Mouse (Mus musculus): ENCODE measurements around the gene Fam102b. TPM values are rescaled to one million over a fixed set of nuclear protein-coding genes. Genes with fewer than 3 reads are reported as not detected.

Fam102b gene
- polyA plus RNA-seq, 1 experiment from 2014 or later = 16.5 TPM

DNA sequence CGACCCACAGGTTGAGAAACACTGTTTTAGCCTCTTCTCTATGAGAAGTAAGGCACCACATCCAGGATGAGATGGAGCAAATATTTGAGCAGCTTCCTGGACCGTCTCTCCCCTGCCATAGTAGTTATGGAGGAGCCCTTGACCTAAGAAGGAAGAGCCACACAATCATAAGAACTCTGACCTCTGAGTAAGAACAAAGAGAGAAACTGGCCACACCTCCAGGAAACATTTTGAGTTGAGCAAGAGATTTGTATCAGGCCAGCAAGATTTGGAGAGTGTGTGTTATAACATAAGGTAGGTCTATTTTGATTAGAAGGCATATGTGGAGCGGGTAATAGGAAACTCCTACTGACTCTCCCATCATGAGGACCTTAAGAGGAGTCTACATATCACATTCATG, 4.2 kb upstream of the Fam102b start:
- Histone ChIP-seq H3K36me3 (no peaks in the 10 kb centered on the region), H3K9me3 (no peaks in the 10 kb centered on the region), H3K27ac (no peak overlapping the region), H3K4me1 (peaks cover 17% of the 10 kb centered on the region; the same call in 1 of the 2 replicates), H3K4me2 (no peak overlapping the region), H3K9ac (no peak overlapping the region), H3K4me3 (replicated peaks) (no peak overlapping the region), H3K27me3 (replicated peaks) (no peaks in the 10 kb centered on the region)
- ATAC-seq (ENCODE audit: insufficient read depth, low FRiP score, low read depth) = no peak
- WGBS = 73% methylated on average over 3 of the region's 3 CpGs

DNA sequence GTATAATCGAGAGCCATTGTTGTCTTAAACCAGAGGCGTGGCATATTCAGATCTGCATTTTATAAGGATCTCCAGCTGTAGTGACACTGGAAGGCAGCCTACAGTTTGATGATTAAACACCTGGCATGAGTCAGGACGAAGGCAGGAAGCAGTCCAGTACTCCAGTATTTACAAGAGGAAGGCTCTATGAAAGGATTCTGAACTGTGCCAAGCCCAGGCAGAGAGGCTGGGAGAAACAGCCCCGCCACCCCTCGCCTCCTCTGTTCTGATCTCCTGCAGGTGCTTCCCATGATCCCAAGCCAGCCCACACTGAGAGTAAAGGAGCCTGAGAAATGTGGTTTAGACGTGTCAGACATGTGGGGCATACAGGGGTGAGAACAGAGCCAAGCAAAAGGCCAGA, 3.4 kb upstream of the Fam102b start:
- ATAC-seq (ENCODE audit: insufficient read depth, low FRiP score, low read depth) = peak; percentile 55; the same call in 1 of the 2 replicates
- Histone ChIP-seq H3K27me3 (replicated peaks) (no peaks in the 10 kb centered on the region), H3K36me3 (no peaks in the 10 kb centered on the region), H3K4me3 (replicated peaks) (no peak overlapping the region), H3K9me3 (no peaks in the 10 kb centered on the region), H3K27ac (peak overlapping the region; percentile 58), H3K4me1 (peaks cover 17% of the 10 kb centered on the region; the same call in 1 of the 2 replicates), H3K9ac (no peak overlapping the region), H3K4me2 (no peak overlapping the region)
- 33% methylated on average over 6 of the region's 6 CpGs for WGBS

GRCm38 (mm10) chr3:109029661-109030060, 2.3 kb upstream of the Fam102b start:
- Histone ChIP-seq H3K4me1 (peaks cover 17% of the 10 kb centered on the region; the same call in 1 of the 2 replicates), H3K4me3 (replicated peaks) (no peak overlapping the region), H3K27ac (no peak overlapping the region), H3K9ac (no peak overlapping the region), H3K9me3 (no peaks in the 10 kb centered on the region), H3K4me2 (no peak overlapping the region), H3K27me3 (replicated peaks) (no peaks in the 10 kb centered on the region), H3K36me3 (no peaks in the 10 kb centered on the region)
- no peak for ATAC-seq (ENCODE audit: insufficient read depth, low FRiP score, low read depth)
- WGBS = 59% methylated on average over 5 of the region's 5 CpGs

- Histone ChIP-seq H3K4me3 (replicated peaks) (peak overlapping the region; percentile 75), H3K9ac (peak overlapping the region; percentile 80), H3K27me3 (replicated peaks) (no peaks in the 10 kb centered on the region), H3K4me2 (peak overlapping the region; percentile 81), H3K27ac (peak overlapping the region; percentile 93), H3K36me3 (no peaks in the 10 kb centered on the region), H3K9me3 (no peaks in the 10 kb centered on the region), H3K4me1 (peaks cover 19% of the 10 kb centered on the region; the same call in 1 of the 2 replicates)
- peak; percentile 51 for ATAC-seq (ENCODE audit: insufficient read depth, low FRiP score, low read depth)
- under 1% methylated on average over 50 of the region's 51 CpGs for WGBS
These were observed 376 bp downstream of the Fam102b start for GRCm38 (mm10) chr3:109026991-109027470.

- H3K36me3 ChIP-seq = no peaks in the 10 kb centered on the region
- peak overlapping the region; percentile 81 for H3K4me2 ChIP-seq
- peak overlapping the region; percentile 80 for H3K9ac ChIP-seq
- H3K27ac ChIP-seq = peak overlapping the region; percentile 93
- no peak; the same call in 1 of the 2 replicates for ATAC-seq (ENCODE audit: insufficient read depth, low FRiP score, low read depth)
- WGBS = 6% methylated on average over 15 of the region's 15 CpGs
- peak overlapping the region; percentile 75 for H3K4me3 ChIP-seq (replicated peaks)
- peaks cover 19% of the 10 kb centered on the region; the same call in 1 of the 2 replicates for H3K4me1 ChIP-seq
- no peaks in the 10 kb centered on the region for H3K27me3 ChIP-seq (replicated peaks)
- H3K9me3 ChIP-seq = no peaks in the 10 kb centered on the region
These were observed 881 bp downstream of the Fam102b start for GRCm38 (mm10) chr3:109026462-109026990.

DNA sequence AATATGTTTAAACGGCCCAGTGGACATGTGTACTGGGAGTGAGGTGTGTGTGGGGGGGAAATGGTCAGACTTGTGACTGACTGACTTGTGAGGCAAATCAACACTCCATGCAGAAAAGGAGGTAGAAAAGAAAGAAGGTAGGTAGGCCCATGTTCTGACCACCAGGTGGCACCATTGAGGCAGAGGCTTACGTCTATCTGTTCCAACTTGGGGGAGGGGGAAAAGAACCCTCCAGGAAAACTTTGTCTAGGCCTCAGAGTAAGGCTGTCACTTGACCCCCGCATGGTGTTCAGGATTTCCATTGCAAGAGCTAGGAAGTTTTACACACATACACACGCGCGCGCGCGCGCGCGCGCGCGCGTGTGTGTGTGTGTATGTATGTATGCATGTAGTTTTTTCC, 1.8 kb downstream of the Fam102b start:
- H3K27ac ChIP-seq = no peak overlapping the region
- peak overlapping the region; percentile 75 for H3K4me3 ChIP-seq (replicated peaks)
- ATAC-seq (ENCODE audit: insufficient read depth, low FRiP score, low read depth) = no peak
- H3K36me3 ChIP-seq = no peaks in the 10 kb centered on the region
- no peak overlapping the region for H3K9ac ChIP-seq
- H3K4me1 ChIP-seq = 0 out of 2 replicates have a peak, but pooled peaks cover 14% of the 10 kb centered on the region
- peak overlapping the region; percentile 81 for H3K4me2 ChIP-seq
- WGBS = 10% methylated on average over 16 of the region's 16 CpGs
- no peaks in the 10 kb centered on the region for H3K9me3 ChIP-seq
- H3K27me3 ChIP-seq (replicated peaks) = no peaks in the 10 kb centered on the region

GRCm38 (mm10) chr3:109023066-109023465, 4.3 kb downstream of the Fam102b start:
- no peak overlapping the region for H3K27ac ChIP-seq
- H3K4me2 ChIP-seq = no peak overlapping the region; the same call in 1 of the 2 replicates
- 0 out of 2 replicates have a peak, but pooled peaks cover 3% of the 10 kb centered on the region for H3K4me1 ChIP-seq
- no peaks in the 10 kb centered on the region for H3K9me3 ChIP-seq
- WGBS = 67% methylated on average over 8 of the region's 8 CpGs
- H3K36me3 ChIP-seq = no peaks in the 10 kb centered on the region
- no peak for ATAC-seq (ENCODE audit: insufficient read depth, low FRiP score, low read depth)
- no peaks in the 10 kb centered on the region for H3K27me3 ChIP-seq (replicated peaks)
- H3K9ac ChIP-seq = no peak overlapping the region
- no peak overlapping the region for H3K4me3 ChIP-seq (replicated peaks)

- ATAC-seq (ENCODE audit: insufficient read depth, low FRiP score, low read depth) = no peak
- H3K4me3 ChIP-seq (replicated peaks) = no peak overlapping the region
- no peaks in the 10 kb centered on the region for H3K27me3 ChIP-seq (replicated peaks)
- WGBS = 53% methylated on average over 6 of the region's 6 CpGs
- H3K36me3 ChIP-seq = no peaks in the 10 kb centered on the region
- no peak overlapping the region for H3K9ac ChIP-seq
- H3K4me1 ChIP-seq = 0 out of 2 replicates have a peak, but pooled peaks cover 3% of the 10 kb centered on the region
- no peak overlapping the region for H3K4me2 ChIP-seq
- no peaks in the 10 kb centered on the region for H3K9me3 ChIP-seq
- H3K27ac ChIP-seq = no peak overlapping the region
These were observed 5.5 kb downstream of the Fam102b start for GRCm38 (mm10) chr3:109021720-109022516.

- 0 out of 2 replicates have a peak, but pooled peaks cover 3% of the 10 kb centered on the region for H3K4me1 ChIP-seq
- H3K27ac ChIP-seq = no peak overlapping the region
- H3K27me3 ChIP-seq (replicated peaks) = no peaks in the 10 kb centered on the region
- H3K9ac ChIP-seq = no peak overlapping the region
- H3K4me3 ChIP-seq (replicated peaks) = no peak overlapping the region
- H3K9me3 ChIP-seq = no peaks in the 10 kb centered on the region
- no peak for ATAC-seq (ENCODE audit: insufficient read depth, low FRiP score, low read depth)
- H3K4me2 ChIP-seq = no peak overlapping the region
- WGBS = 74% methylated on average over 5 of the region's 5 CpGs
- H3K36me3 ChIP-seq = no peaks in the 10 kb centered on the region
These were observed 9.1 kb downstream of the Fam102b start for GRCm38 (mm10) chr3:109018336-109018735.

GRCm38 (mm10) chr3:109012595-109012994, 14.8 kb downstream of the Fam102b start:
- Histone ChIP-seq H3K27me3 (replicated peaks) (no peaks in the 10 kb centered on the region), H3K4me1 (peaks cover 8% of the 10 kb centered on the region), H3K4me2 (no peak overlapping the region), H3K9ac (no peak overlapping the region), H3K9me3 (no peaks in the 10 kb centered on the region), H3K27ac (no peak overlapping the region), H3K36me3 (no peaks in the 10 kb centered on the region), H3K4me3 (replicated peaks) (no peak overlapping the region)
- ATAC-seq (ENCODE audit: insufficient read depth, low FRiP score, low read depth) = no peak
- 63% methylated on average over 4 of the region's 4 CpGs for WGBS

DNA sequence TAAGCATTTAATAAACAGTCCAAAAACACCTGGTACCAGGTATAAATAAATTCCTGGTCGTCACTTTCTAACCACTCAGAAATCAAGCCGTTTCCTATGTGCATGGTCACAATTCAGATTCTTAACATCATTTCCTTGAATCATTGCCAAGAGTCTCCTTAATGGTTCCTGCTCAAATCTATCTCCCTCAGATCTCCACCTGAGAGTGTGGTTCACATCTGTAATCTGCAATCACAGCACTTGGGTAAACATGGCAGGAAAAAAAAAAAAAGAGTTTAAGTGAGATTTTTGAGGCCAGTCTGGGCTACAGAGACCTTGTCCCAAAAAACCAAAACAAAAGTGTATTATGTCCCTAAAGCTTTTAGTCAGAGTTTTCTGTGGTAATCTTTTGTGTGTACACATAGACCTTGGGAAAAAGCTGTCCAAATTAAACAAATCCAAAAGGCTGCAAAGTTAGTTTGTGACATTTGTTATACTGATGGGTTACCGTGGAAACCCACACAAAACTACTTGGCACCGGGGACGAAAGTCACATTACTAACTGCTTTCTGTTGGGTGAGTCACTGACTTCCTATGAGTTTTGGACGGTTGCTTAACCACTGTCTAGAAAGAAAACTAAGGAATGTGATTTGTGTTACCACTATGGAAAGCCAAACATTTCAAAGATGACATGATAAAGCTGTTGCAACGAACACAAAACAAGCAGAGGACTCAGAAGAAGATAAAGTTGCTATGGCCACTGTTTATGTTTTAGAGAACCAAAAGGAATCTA, 16.7 kb downstream of the Fam102b start:
- H3K36me3 ChIP-seq = no peaks in the 10 kb centered on the region
- peak; percentile 78; the same call in 1 of the 2 replicates for ATAC-seq (ENCODE audit: insufficient read depth, low FRiP score, low read depth)
- H3K4me2 ChIP-seq = peak overlapping the region; percentile 10
- peaks cover 8% of the 10 kb centered on the region for H3K4me1 ChIP-seq
- no peak overlapping the region for H3K4me3 ChIP-seq (replicated peaks)
- H3K9ac ChIP-seq = no peak overlapping the region
- 13% methylated on average over 7 of the region's 7 CpGs for WGBS
- no peaks in the 10 kb centered on the region for H3K27me3 ChIP-seq (replicated peaks)
- H3K9me3 ChIP-seq = no peaks in the 10 kb centered on the region
- peak overlapping the region; percentile 81 for H3K27ac ChIP-seq
